In genomic region chr12:3098175-3098574, GRCm38 (mm10) we compare ENCODE assay signal across 8 mouse cellular contexts.
DNase-seq lines count a peak whose midpoint lies in the region; ATAC-seq and TF ChIP-seq lines count a peak whose summit lies in the region.
"Not testable (repeated sequence)": the region's sequence is repeated elsewhere in the genome, so short reads cannot be mapped to it uniquely, and the experiment has no call there.

No protein-coding gene starts in this region.

- not testable (repeated sequence) for H3K36me3 ChIP-seq in midbrain, embryonic 13.5 days

- not testable (repeated sequence) for H3K4me1 ChIP-seq in midbrain, embryonic 13.5 days (replicated peaks)

- intact Hi-C loops in gastrocnemius, postnatal 14 days (cut with DNase I; ENCODE audit: low total_unique reads): not testable (repeated sequence)
- intact Hi-C loops in left cerebral cortex, adult 2 months (cut with DNase I): loop anchor here (2.0 to 5.0 kb wide), 2 partner anchors 109 to 261 kb away; no protein-coding TSS in a partner anchor

- H3K27ac ChIP-seq in left cerebral cortex, adult 2 months; midbrain, embryonic 13.5 days: not testable (repeated sequence)

- not testable (repeated sequence) for H3K9ac ChIP-seq in midbrain, embryonic 13.5 days (replicated peaks)

- not testable (repeated sequence) for H3K27me3 ChIP-seq in midbrain, embryonic 13.5 days

- 0 out of 2 replicates have a peak, but pooled peaks have one; percentile 40 for ATAC-seq in midbrain, embryonic 13.5 days

- peak; percentile 54 for TF ChIP-seq CTCF in left cerebral cortex, adult 2 months (IDR thresholded peaks at IDR 0.05)

- DNase-seq in 3T3-L1 (ENCODE audit: low read depth, low spot score): peak; percentile 51
- DNase-seq in adrenal gland, adult 2 months: peak; percentile 48
- peak; percentile 15 for DNase-seq in embryo, embryonic 10.5 days (ENCODE audit: low spot score)
- DNase-seq in gastrocnemius, postnatal 14 days: peak; percentile 21
- peak; percentile 57 for DNase-seq in kidney, adult 18-20 months
- DNase-seq in left cerebral cortex, adult 2 months (ENCODE audit: extremely low spot score in 1 of 2, low spot score in 2 of 2): peak; percentile 17 to 65
- peak; percentile 7 to 40 for DNase-seq in spleen, postnatal 10 days (ENCODE audit: low spot score in 2 of 2)

- H3K9me3 ChIP-seq in midbrain, embryonic 13.5 days: not testable (repeated sequence)

- H3K4me2 ChIP-seq in midbrain, embryonic 13.5 days (replicated peaks): not testable (repeated sequence)

- WGBS in midbrain, embryonic 13.5 days: 19% methylated on average over 2 of the region's 2 CpGs

- not testable (repeated sequence) for H3K4me3 ChIP-seq in left cerebral cortex, adult 2 months; midbrain, embryonic 13.5 days (replicated peaks)
